Mouse (Mus musculus): ENCODE results near the gene Gm20765. TPM values are rescaled to one million over a fixed set of nuclear protein-coding genes. Genes with fewer than 3 reads are reported as not detected.

Gm20765 gene
- not detected for total RNA-seq (2023)

GRCm38 (mm10) chr10:104185233-104185632, at the start of gene Gm20765:
TSS of gene Gm20765 (plus strand) at chr10:104185533.

GRCm38 (mm10) chr10:104142687-104143086, 42.6 kb upstream of the Gm20765 start, which contains the start of gene Gm21293:
TSS of gene Gm21293 (plus strand) at chr10:104142987.

DNA sequence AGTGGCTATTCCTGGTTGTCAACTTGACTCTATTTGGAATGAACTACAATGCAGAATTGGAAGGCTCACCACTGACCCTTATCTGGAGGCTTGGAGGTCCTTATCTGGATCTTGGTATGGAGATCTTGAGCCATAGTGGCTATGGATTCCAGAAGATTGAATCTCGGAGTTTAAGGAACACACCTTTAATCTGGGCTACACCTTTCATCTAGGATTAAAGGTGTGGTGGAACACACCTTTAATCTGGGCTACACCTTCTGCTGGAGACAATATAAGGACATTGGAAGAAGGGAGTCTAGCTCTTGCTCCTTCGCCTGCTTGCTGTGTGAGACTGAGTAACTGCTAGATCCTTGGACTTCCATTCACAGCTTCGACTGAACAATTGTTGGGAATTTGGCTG, 34.1 kb upstream of the Gm20765 start, which contains the start of gene Gm6763:
Gene Gm6763, plus strand, starts transcription at position 301 of the 400 bp plus-strand sequence.

GRCm38 (mm10) chr10:104159706-104160105, 25.6 kb upstream of the Gm20765 start, which contains the start of gene Gm8764:
TSS of gene Gm8764 (plus strand) at chr10:104160006.

DNA sequence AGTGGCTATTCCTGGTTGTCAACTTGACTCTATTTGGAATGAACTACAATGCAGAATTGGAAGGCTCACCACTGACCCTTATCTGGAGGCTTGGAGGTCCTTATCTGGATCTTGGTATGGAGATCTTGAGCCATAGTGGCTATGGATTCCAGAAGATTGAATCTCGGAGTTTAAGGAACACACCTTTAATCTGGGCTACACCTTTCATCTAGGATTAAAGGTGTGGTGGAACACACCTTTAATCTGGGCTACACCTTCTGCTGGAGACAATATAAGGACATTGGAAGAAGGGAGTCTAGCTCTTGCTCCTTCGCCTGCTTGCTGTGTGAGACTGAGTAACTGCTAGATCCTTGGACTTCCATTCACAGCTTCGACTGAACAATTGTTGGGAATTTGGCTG, 17.1 kb upstream of the Gm20765 start, which contains the start of gene Gm21304:
Gene Gm21304, plus strand, starts transcription at position 301 of the 400 bp plus-strand sequence.

GRCm38 (mm10) chr10:104176724-104177123, 8.6 kb upstream of the Gm20765 start, which contains the start of gene Gm21312:
TSS of gene Gm21312 (plus strand) at chr10:104177024.

DNA sequence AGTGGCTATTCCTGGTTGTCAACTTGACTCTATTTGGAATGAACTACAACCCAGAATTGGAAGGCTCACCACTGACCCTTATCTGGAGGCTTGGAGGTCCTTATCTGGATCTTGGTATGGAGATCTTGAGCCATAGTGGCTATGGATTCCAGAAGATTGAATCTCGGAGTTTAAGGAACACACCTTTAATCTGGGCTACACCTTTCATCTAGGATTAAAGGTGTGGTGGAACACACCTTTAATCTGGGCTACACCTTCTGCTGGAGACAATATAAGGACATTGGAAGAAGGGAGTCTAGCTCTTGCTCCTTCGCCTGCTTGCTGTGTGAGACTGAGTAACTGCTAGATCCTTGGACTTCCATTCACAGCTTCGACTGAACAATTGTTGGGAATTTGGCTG, 8.4 kb downstream of the Gm20765 start, which contains the start of gene Gm4340:
Gene Gm4340, plus strand, starts transcription at position 301 of the 400 bp plus-strand sequence.

Other genes with a start within 250 kb of the Gm20765 start
- not detected for gene Gm21293, start 42.5 kb upstream of the Gm20765 start, total RNA-seq (2023)
- gene Gm6763, start 34.0 kb upstream of the Gm20765 start, total RNA-seq (2023) = not detected
- not detected for gene Gm8764, start 25.5 kb upstream of the Gm20765 start, total RNA-seq (2023)
- not detected for gene Gm21304, start 17.0 kb upstream of the Gm20765 start, total RNA-seq (2023)
- gene Gm21312, start 8.5 kb upstream of the Gm20765 start, total RNA-seq (2023) = not detected
- not detected for gene Gm4340, start 8.5 kb downstream of the Gm20765 start, total RNA-seq (2023)